Mouse (Mus musculus) CH12.LX (cell line): ENCODE data around the gene Siah3. TPM values are rescaled to one million over a fixed set of nuclear protein-coding genes. Genes with fewer than 3 reads are reported as not detected.

ENCODE experiments used
- DNase-seq: peaks from one replicate; pipeline ENCODE4 v3.0.0-alpha.2; 2013; ENCODE audit errors: extremely low read depth
- H3K27ac ChIP-seq: 2 replicates; pipeline ENCODE4 v1.5.1; 2012; ENCODE audit warnings: low read depth, mild to moderate bottlenecking, control low read depth, moderate library complexity; ENCODE audit not compliant: insufficient read depth
- H3K27me3 ChIP-seq: replicated peaks from 2 replicates; pipeline ENCODE3; 2012; ENCODE audit warnings: inconsistent platforms
- H3K36me3 ChIP-seq, 2 experiments: replicated peaks in 1 of 2; 2 replicates each; pipeline versions ENCODE3 to v1.6.1; 2012; ENCODE audit warnings: inconsistent platforms in 1 of 2, low read length in 1 of 2, mild to moderate bottlenecking in 1 of 2, mixed read lengths in 1 of 2, moderate library complexity in 1 of 2; ENCODE audit not compliant: control insufficient read depth in 1 of 2, insufficient read depth in 1 of 2
- H3K4me1 ChIP-seq, 2 experiments: 2 replicates each; pipeline ENCODE4 v1.6.1; 2012; ENCODE audit warnings: inconsistent platforms in 1 of 2, moderate library complexity in 1 of 2; ENCODE audit not compliant: insufficient read depth in 2 of 2, control insufficient read depth in 1 of 2
- H3K4me2 ChIP-seq: 2 replicates; pipeline ENCODE4 v1.6.1; 2012; ENCODE audit warnings: low read depth, mild to moderate bottlenecking, control low read depth; ENCODE audit not compliant: poor library complexity, insufficient read depth, severe bottlenecking
- H3K4me3 ChIP-seq, 3 experiments: fragments of 150-350 bp in 1 of 3; sonication (generic) in 1 of 3; replicated peaks in 1 of 3; 2 replicates each; pipeline versions ENCODE3 to v1.5.1; 2011 to 2012; ENCODE audit warnings: low read depth in 2 of 3, low read length in 2 of 3, mild to moderate bottlenecking in 2 of 3, moderate library complexity in 2 of 3, control low read depth in 1 of 3, improper control_type of control experiment in 1 of 3, inconsistent platforms in 1 of 3, mixed read lengths in 1 of 3; ENCODE audit not compliant: poor library complexity in 1 of 3
- H3K79me2 ChIP-seq: replicated peaks from 2 replicates; pipeline ENCODE4 v1.6.1; 2012; ENCODE audit warnings: mild to moderate bottlenecking, moderate library complexity; ENCODE audit not compliant: control insufficient read depth, poor library complexity, insufficient read depth, severe bottlenecking; ENCODE audit errors: extremely low read depth
- H3K9ac ChIP-seq: 2 replicates; pipeline ENCODE4 v1.6.1; 2012; ENCODE audit warnings: low read depth, mild to moderate bottlenecking, control low read depth, moderate library complexity; ENCODE audit not compliant: insufficient read depth
- H3K9me3 ChIP-seq: replicated peaks from 2 replicates; pipeline ENCODE3; 2012; ENCODE audit warnings: low read length, inconsistent platforms, mixed read lengths
- CHD1 ChIP-seq: IDR thresholded peaks from 2 replicates; pipeline ENCODE4 v1.6.1; 2012; ENCODE audit warnings: low read depth, low read length, improper control_type of control experiment, inconsistent platforms
- CHD2 ChIP-seq: IDR thresholded peaks from 2 replicates; pipeline ENCODE4 v1.6.1; 2011; ENCODE audit warnings: low read length, improper control_type of control experiment
- CTCF ChIP-seq, 2 experiments: IDR thresholded peaks in 1 of 2; conservative IDR thresholded peaks in 1 of 2; 2 replicates each; pipeline ENCODE4 v1.5.1; 2011 to 2012; ENCODE audit warnings: low read depth in 2 of 2, low read length in 2 of 2, improper control_type of control experiment in 1 of 2, inconsistent platforms in 1 of 2, mild to moderate bottlenecking in 1 of 2, moderate library complexity in 1 of 2
- E2F4 ChIP-seq: IDR thresholded peaks from 2 replicates; pipeline ENCODE4 v1.6.1; 2011; ENCODE audit warnings: low read depth, low read length, improper control_type of control experiment; ENCODE audit not compliant: insufficient replicate concordance
- ELF1 ChIP-seq: IDR thresholded peaks from 2 replicates; pipeline ENCODE4 v1.6.1; 2014; ENCODE audit warnings: low read depth, mild to moderate bottlenecking, inconsistent platforms, low read length, improper control_type of control experiment
- ETS1 ChIP-seq: conservative IDR thresholded peaks from 2 replicates; pipeline ENCODE4 v1.6.1; 2012; ENCODE audit warnings: low read depth, mild to moderate bottlenecking, inconsistent platforms, low read length, improper control_type of control experiment, moderate library complexity
- IRF4 ChIP-seq: IDR thresholded peaks from 2 replicates; pipeline ENCODE4 v1.6.1; 2014; ENCODE audit warnings: low read depth, mild to moderate bottlenecking, inconsistent platforms, low read length, improper control_type of control experiment
- JUN ChIP-seq: IDR thresholded peaks from 2 replicates; pipeline ENCODE4 v1.6.1; 2011; ENCODE audit warnings: low read depth, mild to moderate bottlenecking, low read length, improper control_type of control experiment, moderate library complexity; ENCODE audit not compliant: insufficient read depth
- JUND ChIP-seq: conservative IDR thresholded peaks from 2 replicates; pipeline ENCODE4 v1.6.1; 2011; ENCODE audit warnings: low read depth, low read length, improper control_type of control experiment
- KAT2A ChIP-seq: IDR thresholded peaks from 2 replicates; pipeline ENCODE4 v1.6.1; 2012; ENCODE audit warnings: low read length, improper control_type of control experiment, inconsistent platforms; ENCODE audit not compliant: insufficient replicate concordance
- MAX ChIP-seq: IDR thresholded peaks from 2 replicates; pipeline ENCODE4 v1.6.1; 2011; ENCODE audit warnings: low read length, improper control_type of control experiment
- MAZ ChIP-seq: IDR thresholded peaks from 2 replicates; pipeline ENCODE4 v1.6.1; 2012; ENCODE audit warnings: low read depth, mild to moderate bottlenecking, inconsistent platforms, low read length, improper control_type of control experiment, moderate library complexity
- MEF2A ChIP-seq: IDR thresholded peaks from 2 replicates; pipeline ENCODE4 v1.6.1; 2014; ENCODE audit warnings: low read depth, mild to moderate bottlenecking, inconsistent platforms, low read length, improper control_type of control experiment, borderline replicate concordance
- MYC ChIP-seq: IDR thresholded peaks from 2 replicates; pipeline ENCODE4 v1.6.1; 2011; ENCODE audit warnings: low read depth, mild to moderate bottlenecking, improper control_type of control experiment, low read length
- NRF1 ChIP-seq: IDR thresholded peaks from 2 replicates; pipeline ENCODE4 v1.6.1; 2014; ENCODE audit warnings: low read depth, mild to moderate bottlenecking, inconsistent platforms, low read length, improper control_type of control experiment, moderate library complexity
- PAX5 ChIP-seq: IDR thresholded peaks from 2 replicates; pipeline ENCODE4 v1.6.1; 2012; ENCODE audit warnings: low read length, inconsistent platforms, mixed read lengths
- POLR2A ChIP-seq: IDR thresholded peaks from 2 replicates; pipeline ENCODE4 v1.6.1; 2011; ENCODE audit warnings: low read depth, mild to moderate bottlenecking, improper control_type of control experiment, low read length
- POLR2AphosphoS2 ChIP-seq: IDR thresholded peaks from 2 replicates; pipeline ENCODE4 v1.6.1; 2011; ENCODE audit warnings: low read depth, low read length, improper control_type of control experiment
- RAD21 ChIP-seq: IDR thresholded peaks from 2 replicates; pipeline ENCODE4 v1.6.1; 2011; ENCODE audit warnings: low read depth, mild to moderate bottlenecking, low read length, improper control_type of control experiment, moderate library complexity
- RCOR1 ChIP-seq: conservative IDR thresholded peaks from 2 replicates; pipeline ENCODE4 v1.6.1; 2012; ENCODE audit warnings: low read depth, mild to moderate bottlenecking, inconsistent platforms, low read length, improper control_type of control experiment
- UBTF ChIP-seq: IDR thresholded peaks from 2 replicates; pipeline ENCODE4 v1.6.1; 2012; ENCODE audit warnings: low read depth, mild to moderate bottlenecking, inconsistent platforms, low read length, improper control_type of control experiment, moderate library complexity
- USF2 ChIP-seq: conservative IDR thresholded peaks from 2 replicates; pipeline ENCODE4 v1.6.1; 2011; ENCODE audit warnings: low read depth, low read length, improper control_type of control experiment
- ZC3H11A ChIP-seq: IDR thresholded peaks from 2 replicates; pipeline ENCODE4 v1.6.1; 2012; ENCODE audit warnings: low read depth, mild to moderate bottlenecking, inconsistent platforms, low read length, improper control_type of control experiment
- ZKSCAN1 ChIP-seq: IDR thresholded peaks from 2 replicates; pipeline ENCODE4 v1.6.1; 2012; ENCODE audit warnings: low read depth, inconsistent platforms, low read length, improper control_type of control experiment, borderline replicate concordance
- ZMIZ1 ChIP-seq: IDR thresholded peaks from 2 replicates; pipeline ENCODE4 v1.6.1; 2012; ENCODE audit warnings: low read depth, mild to moderate bottlenecking, inconsistent platforms, low read length, improper control_type of control experiment
- ZNF384 ChIP-seq: IDR thresholded peaks from 2 replicates; pipeline ENCODE4 v1.6.1; 2012; ENCODE audit warnings: low read depth, low read length, improper control_type of control experiment, inconsistent platforms
- dilution Hi-C: fragments of 300-500 bp; cut with MboI; formaldehyde crosslinking; loops from 2 replicates; pipeline ENCODE4 v1.14.3; 2020; ENCODE audit warnings: low sequenced_read_pairs; ENCODE audit not compliant: extremely low pct_unique_long_range_greater_than_20kb, extremely low pct_ligation_motif_present
- in situ Hi-C: fragments of 300-500 bp; cut with MboI; formaldehyde crosslinking; loops from 3 replicates; pipeline ENCODE4 v1.14.3; 2019; ENCODE audit warnings: low sequenced_read_pairs, low pct_ligation_motif_present, low pct_unique_long_range_greater_than_20kb, mixed read lengths
- polyA plus RNA-seq: library from polyadenylated mRNA; unstranded; fragments of >175 nt; gene quantifications from 2 replicates; pipeline ENCODE4 v1.2.1, GENCODE M21; 2012; ENCODE audit warnings: low read depth; ENCODE audit not compliant: insufficient read length
- total RNA-seq, 2 experiments: library from RNA; depleted of rRNA; stranded (reverse); fragments of 300-350 nt in 1 of 2; fragments of >200 nt in 1 of 2; gene quantifications; 2 replicates each; pipeline ENCODE4 v1.2.3; 2012 to 2014

Siah3 gene
- total and polyA plus RNA-seq, 3 experiments: not detected

DNA sequence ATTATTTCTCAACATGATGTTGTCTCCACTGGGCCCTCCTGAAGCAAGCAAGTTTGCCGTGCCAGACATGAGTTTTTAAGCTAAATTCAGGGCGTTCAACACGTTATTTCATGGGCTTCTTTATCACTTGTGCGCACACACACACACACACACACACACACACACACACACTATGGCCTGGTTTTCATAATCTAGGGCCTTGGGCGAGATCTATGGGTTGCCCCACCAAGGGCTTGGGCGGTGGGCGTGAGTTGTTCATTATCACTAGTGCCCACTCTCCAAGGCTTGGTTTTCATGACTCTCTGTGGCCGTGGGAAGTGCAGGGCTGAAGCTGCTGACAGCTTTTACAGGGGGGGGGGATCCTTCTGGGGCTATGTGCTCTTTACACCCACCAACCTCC lies 63.9 kb downstream of the Siah3 start:
- H3K4me1 ChIP-seq: peaks cover 6 to 16% of the 10 kb centered on the region in 2 experiments; a peak in 3 of 4 replicates
- TF ChIP-seq POLR2A: no peak
- no peak for TF ChIP-seq POLR2AphosphoS2
- no peak for TF ChIP-seq JUND
- no peak for TF ChIP-seq ZMIZ1
- TF ChIP-seq CTCF (conservative IDR thresholded peaks at IDR 0.05 in 1 of 2, IDR thresholded peaks at IDR 0.05 in 1 of 2; ENCODE audit: low read depth in 2 of 2, low read length in 2 of 2): no peak
- no peak for TF ChIP-seq IRF4
- TF ChIP-seq CHD2: no peak
- no peak for TF ChIP-seq ZKSCAN1
- no peak for TF ChIP-seq NRF1
- TF ChIP-seq ETS1: no peak
- no peak for TF ChIP-seq UBTF
- no peak for TF ChIP-seq CHD1
- no peak for TF ChIP-seq RAD21
- TF ChIP-seq MYC: no peak
- no peak for TF ChIP-seq ELF1
- no peaks in the 10 kb centered on the region for H3K27me3 ChIP-seq
- H3K79me2 ChIP-seq: no peaks in the 10 kb centered on the region; the same call in 1 of the 2 replicates
- in situ Hi-C loops: no loop called here
- H3K9ac ChIP-seq: no peak overlapping the region
- no peak overlapping the region for H3K4me2 ChIP-seq
- no peaks in the 10 kb centered on the region for H3K36me3 ChIP-seq
- no peak overlapping the region for H3K4me3 ChIP-seq
- no peak overlapping the region for H3K27ac ChIP-seq
- no peak for DNase-seq
- no peaks in the 10 kb centered on the region for H3K9me3 ChIP-seq
- dilution Hi-C loops: no loop called here

DNA sequence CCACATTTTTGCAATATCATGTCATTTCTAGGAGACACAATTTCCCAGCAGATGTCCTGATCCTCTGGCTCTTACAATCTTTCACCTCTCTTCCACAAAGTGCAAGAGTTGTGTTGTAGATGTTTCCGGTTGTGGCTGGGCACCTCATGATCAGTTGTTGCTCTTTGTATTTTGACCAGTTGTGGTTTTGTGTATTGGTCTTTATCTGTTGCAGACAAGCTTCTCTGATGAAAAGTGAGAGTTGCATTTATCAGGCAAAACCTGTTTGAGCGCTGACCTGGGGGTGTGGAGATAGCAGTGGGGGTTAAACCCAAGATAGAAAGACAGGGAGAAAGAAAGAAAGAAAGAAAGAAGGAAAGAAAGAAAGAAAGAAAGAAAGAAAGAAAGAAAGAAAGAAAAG lies 68.9 kb downstream of the Siah3 start:
- H3K36me3 ChIP-seq: no peaks in the 10 kb centered on the region
- no peaks in the 10 kb centered on the region; the same call in 1 of the 2 replicates for H3K79me2 ChIP-seq
- no peaks in the 10 kb centered on the region for H3K9me3 ChIP-seq
- no peaks in the 10 kb centered on the region for H3K27me3 ChIP-seq
- no peak overlapping the region for H3K9ac ChIP-seq
- in situ Hi-C loops (no loop called here), dilution Hi-C loops (no loop called here)
- no peak overlapping the region for H3K4me3 ChIP-seq
- peaks cover 4 to 10% of the 10 kb centered on the region in 2 experiments; a peak in 3 of 4 replicates for H3K4me1 ChIP-seq
- DNase-seq: no peak
- H3K27ac ChIP-seq: no peak overlapping the region
- TF ChIP-seq ZNF384 (no peak), JUN (no peak), PAX5 (no peak), JUND (no peak), KAT2A (no peak), E2F4 (no peak), RCOR1 (no peak), USF2 (no peak), MAX (no peak), MEF2A (no peak), ZMIZ1 (no peak), ZC3H11A (no peak), CTCF (conservative IDR thresholded peaks at IDR 0.05 in 1 of 2, IDR thresholded peaks at IDR 0.05 in 1 of 2; ENCODE audit: low read depth in 2 of 2, low read length in 2 of 2) (no peak), MAZ (no peak)
- no peak overlapping the region for H3K4me2 ChIP-seq
